Mouse (Mus musculus) lung, adult 2 months (tissue): Measurements from ENCODE around the gene Rngtt. TPM values are rescaled to one million over a fixed set of nuclear protein-coding genes. Genes with fewer than 3 reads are reported as not detected.
"Not testable (repeated sequence)": the region's sequence is repeated elsewhere in the genome, so short reads cannot be mapped to it uniquely, and the experiment has no call there.

Experiments
- DNase-seq: peaks from one replicate; pipeline ENCODE4 v3.0.0; 2022
- H3K4me1 ChIP-seq: fragments of 200-500 bp; 2 replicates; pipeline ENCODE4 v1.6.1; 2011; ENCODE audit warnings: low read length; ENCODE audit not compliant: control insufficient read depth, insufficient read depth
- H3K4me3 ChIP-seq: fragments of 200-500 bp; replicated peaks from 2 replicates; pipeline ENCODE3; 2011; ENCODE audit warnings: low read depth, mild to moderate bottlenecking, control low read depth, low read length; ENCODE audit errors: extremely low read depth
- CTCF ChIP-seq: fragments of 200-500 bp; IDR thresholded peaks from 2 replicates; pipeline ENCODE4 v1.5.1; 2011; ENCODE audit warnings: mild to moderate bottlenecking, low read length, control low read depth; ENCODE audit not compliant: insufficient read depth
- POLR2A ChIP-seq: fragments of 200-500 bp; IDR thresholded peaks from 2 replicates; pipeline ENCODE4 v1.6.1; 2011; ENCODE audit warnings: low read depth, mild to moderate bottlenecking, control low read depth, low read length, borderline replicate concordance; ENCODE audit errors: extremely low read depth
- WGBS: fragments of 180-500 bp; shearing (Covaris S2); methylation state at CpG from one replicate; pipeline ENCODE4 v1.1.7; 2018; 5-methylcytosine and 5-hydroxymethylcytosine counted together
- polyA plus RNA-seq: library from polyadenylated mRNA; depleted of rRNA; stranded (reverse); fragments of >200 nt; gene quantifications from 2 replicates; pipeline ENCODE4 v1.2.3, GENCODE M21; 2012

The Rngtt gene
- polyA plus RNA-seq, 1 experiment = 2.7 TPM

DNA sequence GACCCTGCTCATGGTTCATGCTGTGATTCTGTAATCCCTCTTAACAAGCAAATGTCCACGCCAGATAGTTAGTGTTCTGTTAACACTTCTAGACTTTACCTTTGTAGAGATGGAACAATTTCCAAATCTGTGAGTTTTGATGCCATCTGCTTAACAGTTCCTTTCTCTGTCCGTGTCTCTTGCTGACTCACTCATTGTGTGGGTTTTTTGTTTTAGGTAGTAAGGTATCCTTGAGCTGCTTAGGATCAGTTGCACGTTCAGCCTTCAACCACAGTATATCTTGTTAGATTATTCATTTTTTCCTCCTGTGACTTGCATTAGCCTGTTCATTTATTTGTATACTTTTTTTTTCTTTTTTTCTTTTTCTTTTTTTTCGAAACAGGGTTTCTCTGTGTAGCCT is 107.3 kb downstream of the Rngtt start:
- WGBS = 92% methylated on average over 4 of the region's 4 CpGs
- TF ChIP-seq POLR2A = no peak
- TF ChIP-seq CTCF = no peak

DNA sequence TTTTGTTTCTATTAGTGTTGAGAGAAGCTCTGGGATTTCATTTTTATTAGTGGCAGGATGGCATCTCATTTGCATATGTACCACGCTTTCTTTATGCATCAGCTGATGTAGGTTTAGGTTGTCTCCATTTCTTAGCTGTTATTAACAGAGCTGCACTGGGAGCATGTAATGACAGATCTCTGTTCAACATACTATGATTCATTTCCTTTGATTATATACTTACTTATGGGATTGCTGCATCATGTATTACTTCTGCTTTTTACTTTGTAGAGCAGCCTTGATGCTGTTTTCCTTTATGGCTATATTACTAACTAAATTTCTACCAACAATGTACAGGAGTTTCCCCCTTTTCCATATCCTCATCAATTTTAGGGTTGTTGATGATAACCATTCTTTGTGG is 109.5 kb downstream of the Rngtt start:
- TF ChIP-seq CTCF = no peak
- no peak for TF ChIP-seq POLR2A
- no peak overlapping the region for H3K4me3 ChIP-seq
- H3K4me1 ChIP-seq = no peaks in the 10 kb centered on the region
- no peak for DNase-seq
- WGBS = 89% methylated on average over 1 of the region's 1 CpGs

More for the DNA sequence above, 107.3 kb downstream of the Rngtt start:
- DNase-seq = no peak
- H3K4me1 ChIP-seq = no peaks in the 10 kb centered on the region
- no peak overlapping the region for H3K4me3 ChIP-seq

GRCm38 (mm10) chr4:33428856-33429255 is 118.7 kb downstream of the Rngtt start:
- no peak for TF ChIP-seq CTCF
- no peak for TF ChIP-seq POLR2A
- no peaks in the 10 kb centered on the region; the same call in 1 of the 2 replicates for H3K4me1 ChIP-seq
- no peak overlapping the region for H3K4me3 ChIP-seq
- DNase-seq = no peak
- WGBS = 59% methylated on average over 4 of the region's 4 CpGs

- Histone ChIP-seq H3K4me1 (no peaks in the 10 kb centered on the region), H3K4me3 (no peak overlapping the region)
- TF ChIP-seq CTCF (no peak), POLR2A (no peak)
- DNase-seq = no peak
- WGBS = 77% methylated on average over 6 of the region's 6 CpGs
Observed at GRCm38 (mm10) chr4:33441864-33442263, 131.8 kb downstream of the Rngtt start.

DNA sequence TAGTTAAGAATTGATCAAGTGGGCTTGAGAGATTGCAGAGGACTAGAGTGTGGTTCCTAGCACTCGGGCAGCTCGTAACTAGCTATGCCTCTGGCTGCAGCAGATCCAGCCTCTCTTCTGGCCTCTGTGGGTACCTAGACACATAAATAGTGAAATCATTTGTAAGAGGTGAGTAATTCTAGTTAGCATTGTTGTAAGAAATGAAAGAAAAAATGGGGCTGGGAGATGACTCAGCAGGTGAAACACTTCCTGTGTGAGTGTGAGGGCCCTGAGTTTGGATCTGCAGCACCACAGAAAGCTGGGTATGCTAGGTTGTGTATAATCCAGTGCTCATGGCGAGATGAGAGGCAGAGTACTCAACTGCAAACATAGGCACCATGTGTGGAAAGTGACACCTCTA is 136.2 kb downstream of the Rngtt start:
- no peak for DNase-seq
- WGBS = 94% methylated on average over 3 of the region's 3 CpGs
- no peak overlapping the region for H3K4me3 ChIP-seq
- H3K4me1 ChIP-seq = no peaks in the 10 kb centered on the region
- TF ChIP-seq CTCF (no peak), POLR2A (no peak)

GRCm38 (mm10) chr4:33446881-33447280 is 136.8 kb downstream of the Rngtt start:
- no peaks in the 10 kb centered on the region for H3K4me1 ChIP-seq
- no peak for DNase-seq
- 89% methylated on average over 3 of the region's 3 CpGs for WGBS
- no peak for TF ChIP-seq POLR2A
- TF ChIP-seq CTCF = no peak
- H3K4me3 ChIP-seq = no peak overlapping the region

DNA sequence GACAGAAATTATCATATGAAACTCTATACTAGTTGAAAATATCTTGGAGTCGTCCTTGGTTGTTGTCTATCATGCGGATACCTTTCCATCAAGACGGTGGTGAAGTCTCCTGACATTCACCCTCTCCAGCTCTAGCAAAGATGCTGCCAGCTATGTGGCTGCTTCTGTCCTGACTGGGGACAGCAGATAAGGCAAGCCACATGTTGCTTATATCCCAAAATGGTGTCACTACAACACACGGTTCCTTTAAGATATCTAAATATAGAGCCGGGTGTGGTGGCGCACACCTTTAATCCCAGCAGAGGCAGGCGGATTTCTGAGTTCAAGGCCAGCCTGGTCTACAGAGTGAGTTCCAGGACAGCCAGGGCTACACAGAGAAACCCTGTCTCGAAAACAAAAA is 140.2 kb downstream of the Rngtt start:
- DNase-seq, H3K4me3 ChIP-seq, H3K4me1 ChIP-seq: not testable (repeated sequence)
- WGBS = 89% methylated on average over 8 of the region's 8 CpGs

- TF ChIP-seq POLR2A (no peak), CTCF (no peak)
- WGBS = 95% methylated on average over 3 of the region's 3 CpGs
- no peak for DNase-seq
- Histone ChIP-seq H3K4me1 (no peaks in the 10 kb centered on the region), H3K4me3 (no peak overlapping the region)
Observed at GRCm38 (mm10) chr4:33459851-33460250, 149.7 kb downstream of the Rngtt start.

DNA sequence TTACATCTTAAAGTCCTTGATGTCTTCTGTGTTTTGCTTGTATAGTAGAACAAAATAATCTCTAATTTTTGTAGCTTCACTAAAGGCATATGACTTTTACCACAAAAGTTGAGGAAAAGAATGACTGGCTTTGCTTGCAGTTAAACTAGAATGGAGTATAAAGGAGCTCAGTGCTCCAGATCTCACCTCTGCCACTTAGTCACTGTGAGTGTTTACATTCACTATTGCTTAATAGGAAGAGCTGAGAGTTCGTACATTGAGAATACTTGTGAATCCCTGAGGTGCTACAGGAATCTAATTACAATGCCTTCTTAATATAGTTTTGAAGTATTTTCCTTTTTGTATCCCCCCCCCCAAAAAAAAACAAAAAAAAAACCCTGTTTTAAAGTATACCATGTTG is 154.3 kb downstream of the Rngtt start:
- Histone ChIP-seq H3K4me3 (no peak overlapping the region), H3K4me1 (peaks cover 3% of the 10 kb centered on the region; the same call in 1 of the 2 replicates)
- TF ChIP-seq POLR2A (no peak), CTCF (no peak)
- 35% methylated on average over 1 of the region's 1 CpGs for WGBS
- DNase-seq = no peak

DNA sequence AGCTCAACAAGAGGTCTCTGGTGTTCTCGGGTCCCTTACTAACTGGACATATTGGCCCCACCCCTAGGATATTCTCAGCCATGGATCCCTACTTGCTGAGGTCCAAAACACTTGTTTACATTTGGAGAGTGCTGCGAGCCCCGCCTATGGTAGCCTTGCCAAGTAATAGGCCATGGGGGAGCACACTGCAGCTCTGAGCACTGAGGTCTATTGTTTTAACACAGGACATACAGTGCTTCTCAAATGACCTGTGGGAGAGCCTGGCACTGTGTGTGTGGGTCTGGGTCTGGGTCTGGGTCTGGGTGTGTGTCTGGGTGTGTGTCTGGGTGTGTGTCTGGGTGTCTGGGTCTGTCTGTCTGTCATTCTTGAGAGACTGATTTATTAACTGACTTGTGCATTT is 155.8 kb downstream of the Rngtt start:
- WGBS = 28% methylated on average over 3 of the region's 3 CpGs
- Histone ChIP-seq H3K4me3 (no peak overlapping the region), H3K4me1 (peaks cover 3% of the 10 kb centered on the region; the same call in 1 of the 2 replicates)
- no peak for DNase-seq
- TF ChIP-seq POLR2A (no peak), CTCF (no peak)

- no peak for DNase-seq
- no peak for TF ChIP-seq CTCF
- TF ChIP-seq POLR2A = no peak
- no peak overlapping the region for H3K4me3 ChIP-seq
- 52% methylated on average over 2 of the region's 2 CpGs for WGBS
- H3K4me1 ChIP-seq = peaks cover 3% of the 10 kb centered on the region; the same call in 1 of the 2 replicates
Observed at GRCm38 (mm10) chr4:33466970-33467399, 156.9 kb downstream of the Rngtt start.
